Mouse (Mus musculus): ENCODE measurements around the gene Dnmt3a. TPM values are rescaled to one million over a fixed set of nuclear protein-coding genes. Genes with fewer than 3 reads are reported as not detected.
A peak's percentile ranks its signal among the peaks of the same experiment; 100 is the strongest.

Dnmt3a gene
- polyA plus RNA-seq, 1 experiment: 41.5 TPM

GRCm38 (mm10) chr12:3806703-3807547 is 1.1 kb downstream of the Dnmt3a start:
- TF ChIP-seq CTCF (IDR thresholded peaks at IDR 0.05; ENCODE audit: control insufficient read depth, insufficient read depth, low read length): no peak
- no peak for TF ChIP-seq POLR2A (IDR thresholded peaks at IDR 0.05; ENCODE audit: borderline replicate concordance, control insufficient read depth, low read depth, low read length)
- Histone ChIP-seq H3K4me1 (ENCODE audit: control insufficient read depth, insufficient read depth, low read length) (peaks cover 1% of the 10 kb centered on the region; the same call in 1 of the 2 replicates), H3K27ac (ENCODE audit: control insufficient read depth, insufficient read depth, low read depth, low read length, poor library complexity) (peak overlapping the region; percentile 66; the same call in 1 of the 2 replicates), H3K4me3 (replicated peaks; ENCODE audit: control insufficient read depth, low read depth, low read length) (peak overlapping the region; percentile 59)
- WGBS: under 1% methylated on average over 119 of the region's 141 CpGs

- peak overlapping the region; percentile 12; the same call in 1 of the 2 replicates for H3K27ac ChIP-seq (ENCODE audit: control insufficient read depth, insufficient read depth, low read depth, low read length, poor library complexity)
Measured at GRCm38 (mm10) chr12:3807548-3808395, 2.0 kb downstream of the Dnmt3a start.

GRCm38 (mm10) chr12:3808396-3808981 is 2.7 kb downstream of the Dnmt3a start:
- 19% methylated on average over 10 of the region's 10 CpGs for WGBS
- peak overlapping the region; percentile 55 for H3K4me3 ChIP-seq (replicated peaks; ENCODE audit: control insufficient read depth, low read depth, low read length)
- H3K27ac ChIP-seq (ENCODE audit: control insufficient read depth, insufficient read depth, low read depth, low read length, poor library complexity): no peak overlapping the region
- peaks cover 1% of the 10 kb centered on the region; the same call in 1 of the 2 replicates for H3K4me1 ChIP-seq (ENCODE audit: control insufficient read depth, insufficient read depth, low read length)
- TF ChIP-seq CTCF (IDR thresholded peaks at IDR 0.05; ENCODE audit: control insufficient read depth, insufficient read depth, low read length) (no peak), POLR2A (IDR thresholded peaks at IDR 0.05; ENCODE audit: borderline replicate concordance, control insufficient read depth, low read depth, low read length) (no peak)

More at GRCm38 (mm10) chr12:3807548-3808395, 2.0 kb downstream of the Dnmt3a start:
- Histone ChIP-seq H3K4me1 (ENCODE audit: control insufficient read depth, insufficient read depth, low read length) (peaks cover 1% of the 10 kb centered on the region; the same call in 1 of the 2 replicates), H3K4me3 (replicated peaks; ENCODE audit: control insufficient read depth, low read depth, low read length) (peak overlapping the region; percentile 55)
- TF ChIP-seq POLR2A (IDR thresholded peaks at IDR 0.05; ENCODE audit: borderline replicate concordance, control insufficient read depth, low read depth, low read length): peak; percentile 40; the same call in 1 of the 2 replicates
- TF ChIP-seq CTCF (IDR thresholded peaks at IDR 0.05; ENCODE audit: control insufficient read depth, insufficient read depth, low read length): no peak
- WGBS: 1% methylated on average over 93 of the region's 105 CpGs

GRCm38 (mm10) chr12:3809520-3810180 is 3.8 kb downstream of the Dnmt3a start:
- peaks cover 1% of the 10 kb centered on the region; the same call in 1 of the 2 replicates for H3K4me1 ChIP-seq (ENCODE audit: control insufficient read depth, insufficient read depth, low read length)
- TF ChIP-seq CTCF (IDR thresholded peaks at IDR 0.05; ENCODE audit: control insufficient read depth, insufficient read depth, low read length) (no peak), POLR2A (IDR thresholded peaks at IDR 0.05; ENCODE audit: borderline replicate concordance, control insufficient read depth, low read depth, low read length) (no peak)
- H3K4me3 ChIP-seq (replicated peaks; ENCODE audit: control insufficient read depth, low read depth, low read length): no peak overlapping the region
- WGBS: 69% methylated on average over 7 of the region's 7 CpGs
- H3K27ac ChIP-seq (ENCODE audit: control insufficient read depth, insufficient read depth, low read depth, low read length, poor library complexity): no peak overlapping the region

- TF ChIP-seq CTCF (IDR thresholded peaks at IDR 0.05; ENCODE audit: control insufficient read depth, insufficient read depth, low read length) (no peak), POLR2A (IDR thresholded peaks at IDR 0.05; ENCODE audit: borderline replicate concordance, control insufficient read depth, low read depth, low read length) (no peak)
- H3K4me3 ChIP-seq (replicated peaks; ENCODE audit: control insufficient read depth, low read depth, low read length): no peak overlapping the region
- H3K27ac ChIP-seq (ENCODE audit: control insufficient read depth, insufficient read depth, low read depth, low read length, poor library complexity): no peak overlapping the region
- WGBS: 50% methylated on average over 4 of the region's 4 CpGs
- H3K4me1 ChIP-seq (ENCODE audit: control insufficient read depth, insufficient read depth, low read length): peaks cover 1% of the 10 kb centered on the region; the same call in 1 of the 2 replicates
Measured at GRCm38 (mm10) chr12:3810455-3810854, 4.6 kb downstream of the Dnmt3a start.

GRCm38 (mm10) chr12:3811596-3811995 is 5.8 kb downstream of the Dnmt3a start:
- TF ChIP-seq CTCF (IDR thresholded peaks at IDR 0.05; ENCODE audit: control insufficient read depth, insufficient read depth, low read length): no peak
- TF ChIP-seq POLR2A (IDR thresholded peaks at IDR 0.05; ENCODE audit: borderline replicate concordance, control insufficient read depth, low read depth, low read length): no peak
- 66% methylated on average over 5 of the region's 5 CpGs for WGBS
- Histone ChIP-seq H3K4me1 (ENCODE audit: control insufficient read depth, insufficient read depth, low read length) (no peaks in the 10 kb centered on the region), H3K27ac (ENCODE audit: control insufficient read depth, insufficient read depth, low read depth, low read length, poor library complexity) (no peak overlapping the region), H3K4me3 (replicated peaks; ENCODE audit: control insufficient read depth, low read depth, low read length) (no peak overlapping the region)

GRCm38 (mm10) chr12:3812251-3812650 is 6.4 kb downstream of the Dnmt3a start:
- H3K4me3 ChIP-seq (replicated peaks; ENCODE audit: control insufficient read depth, low read depth, low read length): no peak overlapping the region
- WGBS: 69% methylated on average over 6 of the region's 6 CpGs
- H3K4me1 ChIP-seq (ENCODE audit: control insufficient read depth, insufficient read depth, low read length): no peaks in the 10 kb centered on the region
- no peak overlapping the region for H3K27ac ChIP-seq (ENCODE audit: control insufficient read depth, insufficient read depth, low read depth, low read length, poor library complexity)
- no peak for TF ChIP-seq CTCF (IDR thresholded peaks at IDR 0.05; ENCODE audit: control insufficient read depth, insufficient read depth, low read length)
- TF ChIP-seq POLR2A (IDR thresholded peaks at IDR 0.05; ENCODE audit: borderline replicate concordance, control insufficient read depth, low read depth, low read length): no peak
